Mouse (Mus musculus): ENCODE measurements around the gene Tgm2.

- TF ChIP-seq MAFK (IDR thresholded peaks at IDR 0.05; ENCODE audit: insufficient read depth, low read depth, low read length) = no peak
- no peak for TF ChIP-seq ZC3H11A (IDR thresholded peaks at IDR 0.05; ENCODE audit: borderline replicate concordance, low read depth, low read length)
- no peak for TF ChIP-seq CHD2 (IDR thresholded peaks at IDR 0.05; ENCODE audit: low read depth, low read length)
- TF ChIP-seq HCFC1 (IDR thresholded peaks at IDR 0.05; ENCODE audit: borderline replicate concordance, insufficient read depth, low read length) = no peak
Observed at GRCm38 (mm10) chr2:158144750-158145527, 1.3 kb downstream of the Tgm2 start.
